ENCODE assay signal across 27 mouse cellular contexts in genomic region chr1:152016663-152017062, GRCm38 (mm10).
"Had no signal": no experiment of that assay in that cellular context is flagged by ENCODE, and none has a peak within 500 bp of the region (broad histone marks: within the 10 kb centered on the region; RNA-seq: fewer than 3 reads in every experiment).

No protein-coding gene starts in this region.

- H3K36me3 ChIP-seq: embryonic facial prominence, embryonic 10.5 days; embryonic facial prominence, embryonic 12.5 days; embryonic facial prominence, embryonic 13.5 days; forebrain, embryonic 10.5 days; forebrain, embryonic 12.5 days; forebrain, embryonic 15.5 days had no signal

- ATAC-seq: forebrain, embryonic 13.5 days; forebrain, embryonic 14.5 days; forebrain, embryonic 15.5 days; forebrain, embryonic 16.5 days; forebrain, postnatal 0 days had no signal

- H3K27ac ChIP-seq: embryonic facial prominence, embryonic 10.5 days; embryonic facial prominence, embryonic 12.5 days; embryonic facial prominence, embryonic 13.5 days; embryonic facial prominence, embryonic 15.5 days; forebrain, embryonic 10.5 days; forebrain, embryonic 12.5 days; forebrain, embryonic 13.5 days; forebrain, embryonic 15.5 days; gastrocnemius, adult 2 months; heart, adult 2 months had no signal

- H3K9ac ChIP-seq: embryonic facial prominence, embryonic 12.5 days; embryonic facial prominence, embryonic 13.5 days; embryonic facial prominence, embryonic 15.5 days; forebrain, embryonic 12.5 days; forebrain, embryonic 13.5 days; forebrain, embryonic 15.5 days; forebrain, postnatal 0 days had no signal

- H3K4me2 ChIP-seq: embryonic facial prominence, embryonic 12.5 days; embryonic facial prominence, embryonic 13.5 days; embryonic facial prominence, embryonic 15.5 days; forebrain, embryonic 12.5 days; forebrain, embryonic 13.5 days; forebrain, embryonic 15.5 days had no signal

- H3K4me3 ChIP-seq: embryonic facial prominence, embryonic 10.5 days; embryonic facial prominence, embryonic 12.5 days; embryonic facial prominence, embryonic 13.5 days; embryonic facial prominence, embryonic 15.5 days; erythroblast, embryonic 14.5 days; forebrain, embryonic 10.5 days; forebrain, embryonic 12.5 days; forebrain, embryonic 13.5 days; forebrain, embryonic 15.5 days; gastrocnemius, adult 2 months; heart, adult 2 months had no signal

- DNase-seq: cerebellum, adult 8-10 months; cerebellum, adult 9-10 months; cerebellum, adult 9-11 months; cerebellum, postnatal 10 days; cerebellum, postnatal 14 days; cerebellum, postnatal 25 days; cerebellum, postnatal 36 days; embryo, embryonic 11 days; forebrain, postnatal 0 days; gastrocnemius, adult 2 months; gastrocnemius, postnatal 10 days; gastrocnemius, postnatal 14 days; gastrocnemius, postnatal 25 days; gastrocnemius, postnatal 36 days; heart, adult 18-20 months; heart, adult 2 months had no signal

- H3K27me3 ChIP-seq: embryonic facial prominence, embryonic 12.5 days; embryonic facial prominence, embryonic 13.5 days; embryonic facial prominence, embryonic 15.5 days; forebrain, embryonic 12.5 days; forebrain, embryonic 13.5 days; forebrain, embryonic 15.5 days had no signal

- H3K9me3 ChIP-seq: embryonic facial prominence, embryonic 10.5 days; embryonic facial prominence, embryonic 12.5 days; embryonic facial prominence, embryonic 13.5 days; embryonic facial prominence, embryonic 15.5 days; forebrain, embryonic 10.5 days; forebrain, embryonic 12.5 days; forebrain, embryonic 13.5 days; forebrain, embryonic 15.5 days had no signal
